Mouse (Mus musculus) testis, adult 2 months (tissue): ENCODE measurements around the gene Gemin7.

Source experiments
- CTCF ChIP-seq: fragments of 200-500 bp; IDR thresholded peaks from 2 replicates; pipeline ENCODE4 v1.5.1; 2012; ENCODE audit warnings: low read depth, mild to moderate bottlenecking, inconsistent platforms, low read length, moderate library complexity; ENCODE audit not compliant: control insufficient read depth, insufficient read depth, insufficient replicate concordance
- POLR2A ChIP-seq: fragments of 200-500 bp; IDR thresholded peaks from 2 replicates; pipeline ENCODE4 v1.6.1; 2012; ENCODE audit warnings: low read depth, mild to moderate bottlenecking, inconsistent platforms, low read length, moderate library complexity; ENCODE audit not compliant: control insufficient read depth

DNA sequence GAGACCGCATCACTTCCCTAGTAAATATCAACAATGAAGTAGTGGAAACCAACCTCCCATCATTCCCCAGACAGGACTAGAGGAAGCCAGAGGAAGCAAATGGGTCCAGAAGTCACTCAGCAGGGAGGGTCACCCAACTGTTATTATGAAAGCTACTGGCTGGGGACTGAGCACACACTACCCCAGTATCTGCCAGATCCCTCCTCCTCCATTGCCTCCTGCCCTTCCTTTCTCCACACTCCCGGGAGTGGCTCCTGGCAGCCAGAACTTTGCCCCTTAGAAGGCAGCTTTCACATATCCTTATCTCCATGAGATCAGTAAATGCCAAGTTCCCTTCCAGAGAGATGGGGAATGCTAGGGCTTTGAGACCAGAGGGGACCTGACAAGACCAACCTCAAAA, 46.0 kb upstream of the Gemin7 start:
- TF ChIP-seq CTCF (no peak), POLR2A (no peak)
